Mouse (Mus musculus): Measurements from ENCODE around the gene Icam1. TPM values are rescaled to one million over a fixed set of nuclear protein-coding genes. Genes with fewer than 3 reads are reported as not detected.

Gene Icam1
- total RNA-seq, 2 experiments from 2014 or later = 1.2 to 2.3 TPM

DNA sequence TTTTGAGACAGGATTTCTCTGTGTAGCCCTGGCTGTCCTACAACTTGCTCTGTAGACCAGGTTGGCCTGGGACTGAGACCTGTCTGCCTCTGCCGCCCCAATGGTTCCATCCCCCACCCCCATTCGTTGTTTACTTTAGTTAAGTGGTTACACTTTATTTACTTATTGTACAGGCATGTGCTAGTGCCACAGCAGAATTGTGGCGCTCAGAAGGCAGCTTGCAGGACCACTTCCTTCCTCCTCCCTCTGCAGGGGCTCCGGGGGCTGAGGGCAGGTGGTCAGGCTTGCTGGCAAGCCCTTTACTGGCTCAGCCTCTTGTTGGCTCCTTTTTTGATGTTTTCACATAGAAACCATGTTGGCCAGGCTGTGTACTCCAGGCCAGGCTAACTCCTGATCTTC is 1.4 kb downstream of the Icam1 start:
- no peak for ATAC-seq (replicated peaks; ENCODE audit: low FRiP score, poor library complexity, severe bottlenecking)

DNA sequence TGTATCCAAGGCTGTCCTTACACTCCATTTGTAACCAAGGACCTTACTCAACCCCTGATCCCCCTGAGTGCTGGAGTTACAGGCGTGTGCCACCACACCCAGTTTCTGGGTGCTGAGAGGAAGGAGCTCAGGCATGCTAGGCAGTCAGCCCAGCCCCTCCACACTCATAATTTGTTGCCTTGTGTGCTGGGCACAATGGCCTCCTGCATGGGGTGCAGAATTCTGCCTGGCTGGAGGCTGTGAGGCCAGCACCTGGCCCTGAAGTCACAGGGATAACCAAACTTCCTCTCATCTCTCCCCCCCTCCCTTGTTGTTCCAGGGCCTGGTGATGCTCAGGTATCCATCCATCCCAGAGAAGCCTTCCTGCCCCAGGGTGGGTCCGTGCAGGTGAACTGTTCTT is 2.8 kb downstream of the Icam1 start:
- ATAC-seq (replicated peaks; ENCODE audit: low FRiP score, poor library complexity, severe bottlenecking) = no peak

DNA sequence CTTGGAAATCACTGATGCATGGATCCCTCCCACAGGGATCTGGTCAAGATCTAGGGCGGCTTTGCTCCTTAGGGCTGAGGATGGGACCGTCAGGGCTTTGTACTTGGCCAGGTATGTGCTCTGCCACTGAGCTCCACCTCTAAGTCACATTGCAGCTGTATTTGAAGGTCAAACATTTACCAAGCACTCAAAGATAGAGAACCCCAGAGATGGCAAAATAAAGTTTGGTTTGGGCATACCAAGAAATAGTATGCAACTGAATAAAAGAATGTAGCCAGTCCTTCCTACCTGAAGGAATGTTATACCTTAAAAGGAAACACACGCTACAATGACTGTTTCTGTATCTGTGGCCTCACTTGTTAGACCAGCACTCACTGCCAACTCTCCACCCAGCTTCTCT is 5.6 kb downstream of the Icam1 start:
- no peak for ATAC-seq (replicated peaks; ENCODE audit: low FRiP score, poor library complexity, severe bottlenecking)

DNA sequence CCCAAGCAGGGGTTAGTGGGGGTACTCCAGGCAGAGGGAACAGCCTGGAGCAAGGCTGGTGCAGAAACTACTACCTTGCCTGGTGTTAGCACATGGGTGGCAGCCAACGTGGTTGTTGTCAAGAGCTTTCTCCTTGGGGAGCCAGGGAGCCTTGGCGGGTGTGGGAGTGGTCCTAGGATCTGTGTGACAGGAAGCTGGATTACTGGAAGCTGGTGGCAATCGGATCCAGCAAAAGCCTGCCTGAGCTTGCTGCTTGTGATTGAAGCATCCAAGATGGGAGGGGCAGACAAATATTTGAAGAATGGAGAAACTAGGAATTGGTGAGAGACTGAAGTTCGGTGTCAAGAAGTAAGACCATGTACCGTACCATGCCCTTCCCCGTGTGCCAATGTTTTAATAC is 6.5 kb downstream of the Icam1 start:
- no peak for ATAC-seq (replicated peaks; ENCODE audit: low FRiP score, poor library complexity, severe bottlenecking)

DNA sequence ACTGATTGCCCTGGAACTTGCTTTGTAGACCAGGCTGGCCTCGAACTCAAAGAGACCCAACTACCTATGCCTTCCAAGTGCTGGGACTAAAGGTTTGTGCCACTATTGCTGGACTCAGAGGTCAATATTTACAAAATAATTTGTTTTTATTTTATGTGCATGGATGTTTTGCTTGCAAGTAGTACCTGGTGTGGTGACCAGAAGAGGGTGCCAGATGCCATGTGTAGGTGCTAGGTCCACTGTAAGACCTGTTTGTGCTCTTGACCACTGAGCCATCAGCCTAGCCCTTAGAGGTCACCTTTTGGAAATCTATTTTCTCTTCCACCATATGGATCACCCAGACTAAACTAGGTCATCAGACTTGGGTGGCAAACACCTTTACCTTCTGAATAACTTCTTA is 6.9 kb downstream of the Icam1 start:
- ATAC-seq (replicated peaks; ENCODE audit: low FRiP score, poor library complexity, severe bottlenecking) = no peak

DNA sequence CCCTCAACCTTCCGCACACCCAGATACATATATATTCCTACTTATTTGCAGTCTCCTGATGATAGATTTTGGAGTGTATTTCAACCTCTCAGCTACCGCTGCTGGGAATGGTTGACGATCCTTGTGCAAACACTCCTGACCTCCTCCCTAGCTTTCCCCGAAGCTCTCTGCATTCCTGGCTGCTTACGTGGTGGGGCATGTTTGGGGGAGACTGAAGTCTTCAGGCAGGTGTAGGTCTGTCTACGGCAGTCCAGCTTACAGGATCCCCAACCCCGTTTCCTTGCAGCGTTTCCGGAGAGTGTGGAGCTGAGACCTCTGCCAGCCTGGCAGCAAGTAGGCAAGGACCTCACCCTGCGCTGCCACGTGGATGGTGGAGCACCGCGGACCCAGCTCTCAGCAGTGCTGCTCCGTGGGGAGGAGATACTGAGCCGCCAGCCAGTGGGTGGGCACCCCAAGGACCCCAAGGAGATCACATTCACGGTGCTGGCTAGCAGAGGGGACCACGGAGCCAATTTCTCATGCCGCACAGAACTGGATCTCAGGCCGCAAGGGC is 9.5 kb downstream of the Icam1 start:
- ATAC-seq (replicated peaks; ENCODE audit: low FRiP score, poor library complexity, severe bottlenecking) = no peak

DNA sequence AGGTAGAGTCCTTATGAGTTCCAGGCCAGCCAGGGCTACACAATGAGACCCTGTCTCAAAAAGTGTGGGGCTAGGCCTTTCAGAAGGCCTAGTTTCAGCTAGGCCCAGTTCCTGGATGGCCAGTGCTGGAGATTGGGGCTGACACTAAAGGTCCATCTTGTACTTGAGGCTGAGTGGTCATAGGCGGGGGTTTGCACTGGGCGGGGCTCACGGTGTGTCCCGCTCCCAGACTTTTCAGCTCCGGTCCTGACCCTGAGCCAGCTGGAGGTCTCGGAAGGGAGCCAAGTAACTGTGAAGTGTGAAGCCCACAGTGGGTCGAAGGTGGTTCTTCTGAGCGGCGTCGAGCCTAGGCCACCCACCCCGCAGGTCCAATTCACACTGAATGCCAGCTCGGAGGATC is 11.1 kb downstream of the Icam1 start:
- ATAC-seq (replicated peaks; ENCODE audit: low FRiP score, poor library complexity, severe bottlenecking) = no peak

DNA sequence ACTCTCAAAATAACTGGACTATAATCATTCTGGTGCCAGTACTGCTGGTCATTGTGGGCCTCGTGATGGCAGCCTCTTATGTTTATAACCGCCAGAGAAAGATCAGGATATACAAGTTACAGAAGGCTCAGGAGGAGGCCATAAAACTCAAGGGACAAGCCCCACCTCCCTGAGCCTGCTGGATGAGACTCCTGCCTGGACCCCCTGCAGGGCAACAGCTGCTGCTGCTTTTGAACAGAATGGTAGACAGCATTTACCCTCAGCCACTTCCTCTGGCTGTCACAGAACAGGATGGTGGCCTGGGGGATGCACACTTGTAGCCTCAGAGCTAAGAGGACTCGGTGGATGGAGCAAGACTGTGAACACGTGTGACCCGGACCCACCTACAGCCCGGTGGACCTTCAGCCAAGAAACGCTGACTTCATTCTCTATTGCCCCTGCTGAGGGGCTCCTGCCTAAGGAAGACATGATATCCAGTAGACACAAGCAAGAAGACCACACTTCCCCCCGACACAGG is 12.0 kb downstream of the Icam1 start:
- ATAC-seq (replicated peaks; ENCODE audit: low FRiP score, poor library complexity, severe bottlenecking) = no peak

DNA sequence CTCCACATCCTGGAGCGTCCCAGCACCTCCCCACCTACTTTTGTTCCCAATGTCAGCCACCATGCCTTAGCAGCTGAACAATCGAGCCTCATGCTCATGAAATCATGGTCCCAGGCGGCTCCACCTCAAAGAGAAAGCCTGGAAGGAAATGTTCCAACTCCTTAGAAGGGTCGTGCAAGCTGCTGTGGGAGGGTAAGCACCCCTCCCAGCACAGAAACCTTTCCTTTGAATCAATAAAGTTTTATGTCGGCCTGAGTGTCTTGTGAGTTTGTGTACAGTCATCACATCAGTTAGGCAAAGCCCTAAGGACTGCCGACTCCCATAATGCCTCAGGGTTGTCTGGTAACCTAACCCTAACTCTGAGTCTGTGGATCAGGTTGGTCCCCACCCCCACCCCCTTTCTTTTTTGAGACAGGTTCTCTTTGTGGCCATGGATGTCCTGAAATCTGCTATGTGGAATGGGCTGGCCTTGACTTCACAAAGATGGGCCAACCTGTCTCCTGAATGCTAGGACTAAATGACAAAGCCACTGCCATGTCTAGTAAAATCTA is 12.8 kb downstream of the Icam1 start:
- ATAC-seq (replicated peaks; ENCODE audit: low FRiP score, poor library complexity, severe bottlenecking) = 0 out of 2 replicates have a peak, but pooled peaks have one; percentile 4

DNA sequence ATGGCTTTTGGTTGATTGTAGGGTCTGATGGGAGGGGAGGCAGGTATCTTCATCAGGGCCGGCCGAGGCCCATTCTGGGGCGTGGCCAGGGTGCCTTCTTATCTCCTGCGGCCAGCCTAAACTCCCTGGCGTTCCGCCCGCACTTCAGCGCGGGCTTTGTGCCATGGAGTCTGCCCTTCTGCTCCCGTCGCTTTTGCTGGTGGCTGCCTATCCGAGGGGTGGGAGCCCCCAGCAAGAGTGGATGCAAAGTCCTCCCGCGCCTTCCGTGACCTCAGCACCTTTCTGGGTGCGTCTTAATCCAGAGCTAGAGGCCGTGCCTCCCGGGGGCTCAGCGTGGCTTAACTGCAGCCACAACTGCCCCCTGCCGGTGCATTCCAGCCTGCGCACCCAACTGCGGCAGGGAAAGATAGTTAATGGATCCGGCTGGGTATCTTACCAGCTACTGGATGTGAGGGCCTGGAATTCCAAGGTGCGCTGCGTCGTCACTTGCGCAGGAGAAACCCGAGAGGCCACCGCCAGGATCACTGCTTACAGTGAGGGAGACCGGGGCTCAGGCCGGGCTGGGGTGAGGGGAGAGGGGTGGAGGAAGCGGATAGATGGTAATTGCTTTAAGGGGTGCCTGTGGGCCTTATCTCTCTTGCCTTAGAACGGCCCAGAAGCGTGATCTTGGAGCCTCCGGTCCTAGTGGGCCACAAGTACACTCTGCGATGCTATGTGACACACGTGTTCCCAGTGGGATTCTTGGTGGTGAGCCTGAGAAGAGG is 13.7 kb downstream of the Icam1 start, which contains the start of gene Icam4:
Icam4 (plus strand) TSS at position 83 of the 764 bp plus-strand sequence.
- peak; percentile 61 for ATAC-seq (replicated peaks; ENCODE audit: low FRiP score, poor library complexity, severe bottlenecking)

DNA sequence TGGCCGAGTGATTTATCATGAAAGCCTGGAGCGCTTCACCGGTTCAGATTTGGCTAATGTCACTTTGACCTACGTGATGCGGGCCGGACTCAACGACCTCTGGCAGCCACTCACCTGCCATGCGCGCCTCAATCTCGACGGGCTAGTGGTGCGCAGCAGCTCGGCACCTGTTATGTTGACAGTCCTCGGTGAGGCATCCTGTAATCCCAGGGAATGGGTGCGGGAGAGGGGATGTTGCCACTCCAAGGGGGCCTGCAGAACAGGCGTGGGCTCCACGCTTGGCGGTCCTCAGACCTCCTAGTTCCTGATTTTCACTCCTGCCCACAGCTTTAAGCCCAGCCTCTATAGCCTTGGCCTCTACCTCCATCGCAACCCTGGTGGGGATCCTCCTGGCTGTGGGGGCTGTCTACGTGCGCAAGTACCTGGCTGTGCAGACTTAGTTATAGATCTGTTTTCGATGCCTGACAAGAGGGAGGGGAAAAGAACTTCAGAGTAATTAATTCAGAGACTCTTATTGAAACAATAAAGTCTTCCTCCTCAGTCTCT is 14.3 kb downstream of the Icam1 start:
- ATAC-seq (replicated peaks; ENCODE audit: low FRiP score, poor library complexity, severe bottlenecking) = 0 out of 2 replicates have a peak, but pooled peaks have one; percentile 5

DNA sequence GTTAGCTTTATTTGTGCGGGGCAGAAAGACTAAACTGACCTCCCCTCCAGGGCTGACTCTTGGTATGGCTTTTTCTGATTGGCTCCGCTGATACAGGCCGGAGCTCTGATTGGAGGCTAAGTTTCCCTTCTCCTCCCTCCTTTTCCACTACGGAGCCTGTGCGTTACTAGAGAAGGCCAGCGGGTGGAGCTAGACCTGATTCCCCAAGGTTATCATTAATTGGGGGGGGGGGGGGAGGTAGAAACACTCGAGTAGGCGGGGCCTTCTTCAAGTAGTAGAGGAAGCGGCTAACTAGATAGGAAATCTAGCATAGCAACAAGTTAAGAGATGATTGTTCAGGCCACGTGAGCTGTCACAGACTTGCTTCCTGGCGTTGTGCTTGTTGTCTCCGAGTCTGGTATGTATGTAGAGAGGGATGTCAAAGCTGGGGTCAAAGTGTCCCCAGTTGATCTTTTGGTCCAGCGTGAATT is 15.0 kb downstream of the Icam1 start:
- ATAC-seq (replicated peaks; ENCODE audit: low FRiP score, poor library complexity, severe bottlenecking) = peak; percentile 61

DNA sequence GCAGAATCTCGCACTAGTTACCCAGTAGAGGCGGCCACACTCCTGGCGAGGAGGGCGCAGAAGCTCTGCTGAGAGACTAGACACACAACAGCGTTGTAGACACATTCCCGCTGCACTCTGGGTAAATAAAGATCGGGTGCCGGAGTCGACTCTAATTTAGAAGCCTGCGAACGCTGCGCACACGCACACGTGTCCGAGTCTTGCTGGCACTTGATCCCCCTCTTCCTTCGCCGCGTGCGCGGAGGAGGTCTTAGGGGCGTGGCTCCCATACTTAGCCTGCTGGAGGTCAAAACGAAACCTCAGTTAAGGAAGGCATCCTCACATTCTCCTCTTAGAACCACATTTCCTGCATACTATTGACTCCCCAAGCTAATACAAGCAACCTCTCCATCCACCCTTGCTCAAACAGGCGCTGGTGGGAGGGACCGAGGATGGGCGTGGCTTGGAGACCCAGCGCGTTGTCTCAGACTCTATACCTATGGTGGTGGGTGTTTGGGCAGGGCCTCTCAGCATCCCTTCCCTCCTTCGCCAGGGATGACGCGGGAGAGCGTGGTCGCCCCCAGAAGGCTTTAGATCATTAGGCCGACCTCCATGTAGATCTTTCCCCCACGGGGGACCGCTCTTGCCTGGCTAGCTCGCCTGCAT is 15.6 kb downstream of the Icam1 start:
- peak; percentile 6 for ATAC-seq (replicated peaks; ENCODE audit: low FRiP score, poor library complexity, severe bottlenecking)

DNA sequence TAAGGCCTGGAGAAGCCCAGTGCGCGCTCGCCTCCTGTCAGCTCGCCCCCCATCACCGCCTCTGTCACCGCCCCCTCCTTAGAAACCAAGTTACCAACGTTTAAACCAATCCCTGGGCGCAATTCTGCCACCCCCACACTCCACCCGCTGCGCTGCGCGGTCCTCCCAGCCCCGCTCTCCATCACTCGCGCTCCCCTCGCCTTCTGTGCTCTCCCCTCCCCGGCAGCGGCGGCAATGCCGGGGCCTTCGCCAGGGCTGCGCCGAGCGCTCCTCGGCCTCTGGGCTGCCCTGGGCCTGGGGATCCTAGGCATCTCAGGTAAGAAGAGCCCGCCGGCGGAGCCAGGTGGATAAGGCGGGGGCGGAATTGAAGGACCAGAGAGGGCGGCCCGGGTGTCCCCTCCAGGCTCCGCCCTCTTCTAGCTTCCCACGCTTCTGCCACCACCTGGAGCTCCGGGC is 16.1 kb downstream of the Icam1 start, which contains the start of gene Icam5:
Icam5 (plus strand) TSS at position 178 of the 456 bp plus-strand sequence.
- no peak for ATAC-seq (replicated peaks; ENCODE audit: low FRiP score, poor library complexity, severe bottlenecking)

DNA sequence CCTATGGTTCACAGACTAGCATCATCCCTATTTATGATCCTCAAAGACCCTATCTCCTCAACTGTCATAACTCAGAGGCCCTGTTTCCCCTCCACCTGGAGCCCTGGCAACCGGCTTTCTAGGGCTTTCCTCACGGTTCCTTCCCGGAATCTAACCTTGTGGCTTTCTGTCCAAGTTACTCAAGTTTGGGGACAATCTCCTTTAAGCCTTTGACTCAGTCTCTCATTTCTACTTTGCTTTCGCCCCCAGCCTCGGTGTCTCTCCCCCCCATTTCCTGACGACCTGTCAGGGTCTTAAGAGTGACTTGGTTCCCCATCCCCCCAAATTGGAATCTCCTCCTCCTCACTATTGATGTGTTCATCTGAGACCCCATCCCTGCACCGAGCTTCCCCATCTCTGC is 16.7 kb downstream of the Icam1 start:
- ATAC-seq (replicated peaks; ENCODE audit: low FRiP score, poor library complexity, severe bottlenecking) = no peak

DNA sequence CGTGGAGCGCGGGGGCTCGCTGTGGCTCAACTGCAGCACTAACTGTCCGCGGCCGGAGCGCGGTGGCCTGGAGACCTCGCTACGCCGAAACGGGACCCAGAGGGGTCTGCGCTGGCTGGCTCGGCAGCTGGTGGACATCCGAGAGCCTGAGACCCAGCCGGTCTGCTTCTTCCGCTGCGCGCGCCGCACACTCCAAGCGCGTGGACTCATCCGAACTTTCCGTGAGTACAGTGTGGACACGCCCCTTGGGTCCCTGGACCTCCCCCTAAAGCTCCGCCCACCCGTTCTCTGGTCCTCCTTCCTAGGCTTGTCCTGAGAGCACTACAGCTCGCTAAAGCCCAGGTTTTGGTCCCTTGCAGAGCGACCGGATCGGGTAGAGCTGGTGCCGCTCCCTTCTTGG is 17.4 kb downstream of the Icam1 start:
- ATAC-seq (replicated peaks; ENCODE audit: low FRiP score, poor library complexity, severe bottlenecking) = peak; percentile 44

DNA sequence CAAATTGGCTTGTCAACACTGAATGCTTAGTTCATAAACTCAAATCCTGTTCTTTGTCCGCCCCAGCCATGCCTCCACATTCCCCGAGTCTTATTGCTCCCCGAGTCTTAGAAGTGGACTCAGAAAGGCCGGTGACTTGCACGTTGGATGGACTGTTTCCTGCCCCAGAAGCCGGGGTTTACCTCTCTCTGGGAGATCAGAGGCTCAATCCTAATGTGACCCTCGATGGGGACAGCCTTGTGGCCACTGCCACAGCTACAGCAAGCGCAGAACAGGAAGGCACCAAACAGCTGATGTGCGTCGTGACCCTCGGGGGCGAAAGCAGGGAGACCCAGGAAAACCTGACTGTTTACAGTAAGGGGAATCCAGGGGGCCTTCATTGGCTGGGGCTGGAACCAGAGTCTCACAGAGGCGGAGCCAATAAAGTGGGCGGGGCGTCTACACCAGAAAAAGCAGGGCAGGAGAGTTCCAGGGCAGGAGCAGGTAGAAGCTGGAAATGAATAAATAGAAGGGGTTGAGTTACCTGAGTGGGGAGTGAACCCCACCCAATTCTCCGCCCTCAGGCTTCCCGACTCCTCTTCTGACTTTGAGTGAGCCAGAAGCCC is 18.8 kb downstream of the Icam1 start:
- ATAC-seq (replicated peaks; ENCODE audit: low FRiP score, poor library complexity, severe bottlenecking) = no peak

DNA sequence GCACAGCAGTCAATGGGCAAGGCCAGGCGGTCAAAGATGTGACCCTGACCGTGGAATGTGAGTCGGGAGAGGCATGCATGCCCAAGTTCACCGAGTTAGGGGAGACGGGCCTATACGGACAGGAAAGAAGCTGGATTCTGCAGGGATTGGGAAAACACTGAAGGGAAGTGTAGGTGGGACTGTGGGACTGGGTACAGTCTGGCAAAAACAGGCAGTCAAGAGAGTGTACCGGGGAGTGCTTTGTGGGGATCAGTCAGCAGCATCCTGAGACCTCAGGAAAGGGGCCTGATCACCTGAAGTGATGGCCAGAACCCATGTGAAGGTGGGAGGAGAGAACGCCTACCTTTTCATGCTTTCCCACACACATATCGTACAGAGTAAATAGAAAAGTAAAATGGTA is 19.8 kb downstream of the Icam1 start:
- ATAC-seq (replicated peaks; ENCODE audit: low FRiP score, poor library complexity, severe bottlenecking) = no peak

DNA sequence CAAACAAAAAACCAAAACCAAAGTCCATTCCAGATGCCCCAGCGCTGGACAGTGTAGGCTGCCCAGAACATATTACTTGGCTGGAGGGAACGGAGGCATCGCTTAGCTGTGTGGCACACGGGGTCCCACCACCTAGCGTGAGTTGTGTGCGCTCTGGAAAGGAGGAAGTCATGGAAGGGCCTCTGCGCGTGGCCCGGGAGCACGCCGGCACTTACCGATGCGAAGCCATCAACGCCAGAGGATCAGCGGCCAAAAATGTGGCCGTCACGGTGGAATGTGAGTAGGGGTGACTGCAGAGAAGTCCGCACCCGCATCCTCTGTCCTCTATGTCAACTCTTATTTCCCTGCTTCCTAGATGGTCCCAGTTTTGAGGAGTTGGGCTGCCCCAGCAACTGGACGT is 20.4 kb downstream of the Icam1 start:
- no peak for ATAC-seq (replicated peaks; ENCODE audit: low FRiP score, poor library complexity, severe bottlenecking)

DNA sequence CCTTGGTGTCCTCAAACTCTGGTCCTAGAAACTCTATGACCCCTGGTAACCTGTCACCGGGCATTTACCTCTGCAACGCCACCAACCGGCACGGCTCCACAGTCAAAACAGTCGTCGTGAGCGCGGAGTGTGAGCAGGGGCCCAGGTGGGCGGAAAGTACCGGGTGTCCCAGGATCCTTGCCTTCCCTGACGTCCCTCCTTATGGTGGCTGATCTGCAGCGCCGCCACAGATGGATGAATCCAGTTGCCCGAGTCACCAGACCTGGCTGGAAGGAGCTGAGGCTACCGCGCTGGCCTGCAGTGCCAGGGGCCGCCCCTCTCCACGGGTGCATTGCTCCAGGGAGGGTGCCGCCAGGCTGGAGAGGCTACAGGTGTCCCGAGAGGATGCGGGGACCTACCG is 20.9 kb downstream of the Icam1 start:
- ATAC-seq (replicated peaks; ENCODE audit: low FRiP score, poor library complexity, severe bottlenecking) = no peak
